Mouse (Mus musculus) ovary, postnatal 36 days (tissue): ENCODE measurements around the gene Tmem14c.
"Not testable (repeated sequence)": the region's sequence is repeated elsewhere in the genome, so short reads cannot be mapped to it uniquely, and the experiment has no call there.

Experiments
- DNase-seq: peaks from one replicate; pipeline ENCODE4 v3.0.0; 2022; ENCODE audit warnings: low spot score, mixed read lengths

Tmem14c gene

GRCm38 (mm10) chr13:41015829-41016634 is at the start of gene Tmem14c:
Gene Tmem14c (plus strand): TSS chr13:41016292.
- DNase-seq = peak; percentile 93

- DNase-seq = no peak
These were observed 48.5 kb upstream of the Tmem14c start for GRCm38 (mm10) chr13:40967609-40968008.

GRCm38 (mm10) chr13:40968564-40968963 is 47.5 kb upstream of the Tmem14c start:
- DNase-seq = no peak

GRCm38 (mm10) chr13:40969761-40970390 is 46.2 kb upstream of the Tmem14c start:
- no peak for DNase-seq

- DNase-seq = no peak
These were observed 44.8 kb upstream of the Tmem14c start for GRCm38 (mm10) chr13:40971261-40971660.

GRCm38 (mm10) chr13:40971831-40972230 is 44.3 kb upstream of the Tmem14c start:
- DNase-seq = no peak

GRCm38 (mm10) chr13:40972976-40973375 is 43.1 kb upstream of the Tmem14c start:
- no peak for DNase-seq

- peak; percentile 45 for DNase-seq
These were observed 38.5 kb upstream of the Tmem14c start for GRCm38 (mm10) chr13:40977609-40978008.

GRCm38 (mm10) chr13:40978652-40979051 is 37.4 kb upstream of the Tmem14c start:
- DNase-seq = no peak

- no peak for DNase-seq
These were observed 36.8 kb upstream of the Tmem14c start for GRCm38 (mm10) chr13:40979321-40979720.

GRCm38 (mm10) chr13:40982759-40983158 is 33.3 kb upstream of the Tmem14c start:
- no peak for DNase-seq

GRCm38 (mm10) chr13:40986081-40986480 is 30.0 kb upstream of the Tmem14c start:
- DNase-seq = no peak

- not testable (repeated sequence) for DNase-seq
These were observed 28.3 kb upstream of the Tmem14c start for GRCm38 (mm10) chr13:40987608-40988303.

GRCm38 (mm10) chr13:40988418-40988817 is 27.7 kb upstream of the Tmem14c start:
- DNase-seq = no peak

- DNase-seq = no peak
These were observed 21.4 kb upstream of the Tmem14c start for GRCm38 (mm10) chr13:40994487-40995263.

- not testable (repeated sequence) for DNase-seq
These were observed 17.6 kb upstream of the Tmem14c start for GRCm38 (mm10) chr13:40998537-40998936.

GRCm38 (mm10) chr13:41000140-41000925 is 15.8 kb upstream of the Tmem14c start:
- peak; percentile 45 for DNase-seq

- DNase-seq = peak; percentile 90
These were observed 15.0 kb upstream of the Tmem14c start, which contains the start of gene Pak1ip1 for GRCm38 (mm10) chr13:41000926-41001639. Gene Pak1ip1 (plus strand): TSS chr13:41001023.

GRCm38 (mm10) chr13:41002001-41002400 is 14.1 kb upstream of the Tmem14c start:
- DNase-seq = no peak

- no peak for DNase-seq
These were observed 9.8 kb upstream of the Tmem14c start for GRCm38 (mm10) chr13:41006244-41006643.
